Mouse (Mus musculus) forelimb bud, embryonic 11.5 days (tissue): ENCODE results near the gene Nrg4.
"Not testable (repeated sequence)": the region's sequence is repeated elsewhere in the genome, so short reads cannot be mapped to it uniquely, and the experiment has no call there.

Source experiments
- DNase-seq: peaks from one replicate; pipeline ENCODE4 v3.0.0-alpha.2; 2012; ENCODE audit warnings: low read depth, low spot score

Gene Nrg4

DNA sequence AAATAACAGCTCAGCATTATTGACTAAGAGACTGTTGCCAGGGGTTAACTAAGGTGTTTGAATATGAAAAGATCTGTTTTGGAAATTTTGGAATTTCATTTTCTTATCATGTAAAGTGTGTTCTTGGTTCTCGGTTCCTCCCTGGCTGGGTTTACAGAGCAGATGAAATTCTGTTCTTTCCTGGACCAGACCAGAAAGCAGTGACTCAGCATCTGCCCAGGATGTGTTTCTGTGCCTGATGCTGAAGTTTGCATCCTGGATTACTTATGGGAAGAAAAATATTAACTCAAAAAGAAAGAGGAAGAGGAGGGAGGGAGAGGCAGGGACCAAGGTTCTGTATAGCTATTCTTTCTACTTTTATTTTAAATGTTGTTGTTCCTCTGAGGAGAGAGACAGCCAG is 72.8 kb downstream of the Nrg4 start:
- no peak for DNase-seq

- DNase-seq, result not testable (repeated sequence)
Observed at GRCm38 (mm10) chr9:55252097-55252496, 74.5 kb downstream of the Nrg4 start.

DNA sequence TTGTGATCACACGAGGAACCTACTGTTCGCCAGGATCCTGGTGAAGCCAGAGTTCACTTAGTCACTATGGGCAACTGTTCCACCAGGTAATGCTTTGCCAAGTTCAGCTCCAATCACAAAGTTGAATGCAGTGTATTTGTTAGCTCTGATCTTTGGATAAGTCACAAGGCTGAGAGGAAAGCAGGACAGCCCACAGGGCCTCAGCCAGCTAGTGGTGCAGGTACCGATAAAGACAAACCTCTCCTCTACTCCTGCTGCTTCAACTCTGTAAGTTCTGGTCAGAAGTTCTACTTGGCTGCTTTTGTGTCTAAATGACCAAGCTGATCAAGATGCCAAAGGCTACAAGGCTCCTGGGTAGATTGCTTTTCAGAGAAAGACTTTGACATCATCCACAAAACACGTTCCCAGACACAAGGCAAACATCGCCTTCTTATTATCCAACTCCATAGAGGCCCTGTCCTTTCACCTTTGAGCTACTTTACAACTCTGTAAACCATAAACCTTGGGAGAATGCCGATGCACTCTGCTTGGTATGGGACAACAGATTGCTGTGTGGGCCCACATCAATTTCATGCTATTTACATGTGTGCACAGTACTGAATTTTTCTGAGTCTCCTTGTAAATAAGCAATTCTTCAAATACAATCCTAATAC is 75.9 kb downstream of the Nrg4 start:
- no peak for DNase-seq

- no peak for DNase-seq
Observed at GRCm38 (mm10) chr9:55248465-55248864, 78.2 kb downstream of the Nrg4 start.

DNA sequence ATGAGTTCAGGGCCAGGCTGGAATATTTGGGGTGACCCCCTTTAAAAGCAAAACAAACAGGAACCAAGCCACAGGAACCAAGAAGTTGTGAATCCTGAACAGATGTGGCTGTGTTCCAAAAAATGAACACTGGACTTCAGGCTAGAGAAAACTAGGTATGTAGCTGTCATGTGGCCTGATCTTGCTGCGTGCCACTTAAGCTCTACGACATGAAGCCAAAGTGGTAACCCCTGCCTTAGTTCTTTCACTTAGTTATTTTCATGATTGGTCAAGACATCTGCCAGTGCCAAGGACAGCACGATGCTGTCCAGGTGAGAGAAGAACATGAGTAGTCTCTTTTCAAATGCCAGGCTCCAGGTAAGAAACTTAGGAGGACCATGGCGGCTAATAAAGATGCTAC is 79.7 kb downstream of the Nrg4 start:
- DNase-seq, result no peak

DNA sequence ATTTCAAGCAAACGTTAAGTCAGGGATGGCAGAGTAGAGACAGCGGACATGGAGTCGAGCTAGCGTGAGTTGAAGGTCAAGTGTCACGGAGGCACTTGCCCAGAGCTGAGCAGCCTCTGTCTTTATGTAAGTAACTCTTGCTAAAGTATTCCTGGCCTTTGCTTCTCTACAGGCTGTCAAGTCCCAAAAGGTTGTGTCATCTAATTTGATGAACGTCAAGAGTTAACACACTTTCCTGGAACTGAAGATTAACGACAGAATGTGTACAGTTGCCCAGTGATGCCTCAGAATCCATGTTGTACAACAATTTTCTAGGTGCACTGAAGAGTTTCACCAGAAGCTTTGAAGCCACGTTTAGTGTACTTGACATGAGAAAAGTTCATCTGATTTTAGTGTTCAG is 80.2 kb downstream of the Nrg4 start:
- no peak for DNase-seq

- DNase-seq, result not testable (repeated sequence)
Observed at GRCm38 (mm10) chr9:55245057-55245750, 81.4 kb downstream of the Nrg4 start.

DNA sequence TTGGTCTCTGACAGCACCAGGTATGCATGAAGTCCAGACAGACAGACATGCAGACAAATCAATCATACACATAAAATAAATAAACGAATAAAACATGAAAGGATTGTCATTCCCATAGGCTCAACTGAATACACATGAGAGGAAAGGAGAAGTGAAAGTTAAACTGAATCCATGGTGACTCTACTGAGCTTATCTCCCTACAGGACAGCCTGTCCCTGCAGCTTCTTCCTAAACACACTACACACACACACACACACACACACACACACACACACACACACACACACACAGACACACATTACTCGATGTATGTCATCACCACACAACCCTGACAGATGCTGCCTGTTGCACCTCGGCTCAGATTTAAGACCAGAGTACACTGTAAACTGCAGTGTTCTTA is 82.6 kb downstream of the Nrg4 start:
- no peak for DNase-seq

DNA sequence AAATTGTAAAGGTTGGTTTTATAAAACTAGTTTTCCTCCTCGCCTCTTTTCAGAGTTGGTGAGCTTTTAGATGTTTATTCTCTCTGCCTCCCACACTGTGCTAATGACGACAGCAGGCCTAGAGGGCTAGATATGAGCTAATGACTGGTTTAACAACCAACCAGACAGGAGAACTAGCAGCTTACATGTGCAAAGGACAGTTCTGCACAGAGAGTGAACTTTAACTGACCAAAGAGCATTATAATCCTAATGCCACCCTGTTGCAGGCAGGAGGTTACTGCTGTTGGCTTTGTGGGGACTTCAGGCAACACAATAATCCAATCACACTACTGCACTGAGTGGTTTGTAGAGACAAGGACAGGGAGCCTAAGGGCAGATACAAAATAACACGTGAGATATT is 83.4 kb downstream of the Nrg4 start:
- no peak for DNase-seq

DNA sequence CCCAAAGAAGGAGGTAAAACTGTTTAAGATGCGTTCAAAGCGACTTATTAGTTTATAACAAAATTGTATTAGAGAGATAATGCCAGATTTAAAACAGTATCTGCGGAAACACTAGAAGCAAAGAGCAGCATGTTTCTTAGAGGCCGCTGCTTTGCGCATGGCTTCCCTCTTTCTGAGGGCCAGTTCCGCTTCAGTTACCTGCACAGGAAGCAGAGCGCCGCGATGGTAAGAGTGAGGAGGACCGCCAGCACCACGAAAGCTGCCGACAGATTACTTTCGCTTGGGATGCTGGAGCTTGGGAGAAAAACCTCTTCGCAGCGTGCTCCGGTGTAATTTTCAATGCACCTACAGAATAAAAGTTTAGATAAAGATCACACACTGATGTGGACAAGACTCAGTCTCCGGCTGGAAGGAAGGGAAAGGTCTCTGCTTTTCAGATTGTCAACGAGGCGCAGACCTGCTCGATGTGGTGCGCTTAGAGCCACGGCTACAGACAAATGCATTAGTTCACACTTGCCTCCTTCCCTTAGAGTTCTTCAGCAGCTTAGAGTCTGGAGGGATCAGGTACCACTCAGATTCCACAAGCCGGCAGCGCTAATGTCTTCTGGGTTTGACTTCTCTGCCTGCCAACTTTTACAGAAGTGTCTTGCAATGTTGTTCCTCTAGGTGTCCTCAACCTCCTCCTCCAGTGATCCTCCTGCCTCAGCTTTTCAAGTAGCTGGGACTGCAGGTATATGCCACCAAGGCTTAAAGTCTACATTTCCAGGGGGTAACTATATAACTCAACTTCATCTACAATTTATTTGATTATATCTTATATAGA is 84.6 kb downstream of the Nrg4 start:
- no peak for DNase-seq

GRCm38 (mm10) chr9:55240852-55241251 is 85.8 kb downstream of the Nrg4 start:
- DNase-seq, result no peak

- DNase-seq, result no peak
Observed at GRCm38 (mm10) chr9:55236235-55237165, 90.1 kb downstream of the Nrg4 start.

- DNase-seq, result not testable (repeated sequence)
Observed at GRCm38 (mm10) chr9:55233076-55233475, 93.6 kb downstream of the Nrg4 start.

- no peak for DNase-seq
Observed at GRCm38 (mm10) chr9:55232586-55232985, 94.1 kb downstream of the Nrg4 start.

GRCm38 (mm10) chr9:55232110-55232509 is 94.5 kb downstream of the Nrg4 start:
- DNase-seq, result no peak

- no peak for DNase-seq
Observed at GRCm38 (mm10) chr9:55231544-55231943, 95.1 kb downstream of the Nrg4 start.

DNA sequence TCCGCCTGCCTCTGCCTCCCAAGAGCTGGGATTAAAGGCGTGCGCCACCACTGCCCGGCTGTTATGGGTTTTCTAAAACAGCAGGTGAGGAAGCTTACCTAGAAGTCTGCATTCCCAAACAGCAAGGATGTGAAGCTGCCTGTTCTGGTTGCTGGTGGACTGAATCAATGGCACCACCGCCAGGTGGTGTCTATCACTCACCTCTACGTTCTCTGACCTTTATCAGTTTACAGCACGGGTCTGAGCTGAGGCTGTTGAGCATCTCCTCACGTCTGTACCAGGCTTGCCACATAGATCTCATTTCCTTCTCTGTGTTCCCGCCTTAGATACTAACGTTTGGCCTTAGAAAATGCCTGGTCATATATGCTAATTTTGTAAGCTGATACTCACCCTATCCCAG is 97.6 kb downstream of the Nrg4 start:
- no peak for DNase-seq

GRCm38 (mm10) chr9:55228149-55228548 is 98.5 kb downstream of the Nrg4 start:
- DNase-seq, result no peak

DNA sequence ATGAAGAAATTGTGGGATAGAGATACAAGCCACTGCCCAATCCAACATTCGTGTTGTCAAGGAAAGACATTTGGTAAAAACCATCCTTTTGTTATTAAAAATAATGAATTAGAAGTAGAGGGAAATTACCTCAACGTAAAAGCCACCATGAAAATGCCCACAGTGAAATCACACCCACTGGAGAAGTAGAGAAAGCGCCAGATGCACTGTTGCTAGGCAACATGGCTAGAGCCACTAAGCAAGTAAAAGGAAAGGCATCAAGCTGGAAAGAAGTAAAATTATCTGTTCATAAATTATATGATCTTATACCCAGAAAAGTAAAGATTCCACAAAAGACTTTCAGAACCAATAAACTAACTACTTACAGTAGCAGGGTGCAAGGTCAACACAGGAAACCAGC is 100.4 kb downstream of the Nrg4 start:
- no peak for DNase-seq

- no peak for DNase-seq
Observed at GRCm38 (mm10) chr9:55225165-55225737, 101.4 kb downstream of the Nrg4 start.

DNA sequence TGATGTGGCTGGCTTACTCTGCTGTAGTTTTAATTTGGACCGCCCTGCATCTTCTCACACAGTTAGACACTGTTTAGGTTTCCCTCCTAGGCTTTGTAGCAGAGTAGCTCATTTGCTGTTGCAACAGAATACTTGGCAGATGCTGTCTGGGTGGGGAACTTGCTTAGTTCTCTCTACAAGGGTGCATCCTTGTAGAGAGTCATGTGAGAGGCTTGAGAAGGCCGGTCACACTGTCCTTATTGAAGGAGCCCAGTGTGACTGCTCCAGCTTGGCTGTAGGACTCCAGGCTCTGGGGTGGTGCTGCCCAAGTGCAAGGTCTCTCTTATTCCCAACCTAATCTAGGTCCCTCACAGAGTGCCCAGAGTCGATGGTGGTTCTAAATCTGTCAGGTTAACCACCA is 109.3 kb downstream of the Nrg4 start:
- DNase-seq, result no peak
